Mouse (Mus musculus): ENCODE measurements around the gene Abcc5. TPM values are rescaled to one million over a fixed set of nuclear protein-coding genes. Genes with fewer than 3 reads are reported as not detected.
A peak's percentile ranks its signal among the peaks of the same experiment; 100 is the strongest.

The Abcc5 gene
- 85.0 and 89.5 TPM in 2 replicates for polyA plus RNA-seq (2011; ENCODE audit: insufficient read depth, insufficient read length, low read depth, missing spikeins)

- H3K27ac ChIP-seq (ENCODE audit: insufficient read depth, low read length) = no peak within 1 kb of the TSS
- TF ChIP-seq POLR2A (IDR thresholded peaks at IDR 0.05; ENCODE audit: insufficient read depth, low read length) = no peak
- peak; percentile 76 for TF ChIP-seq CTCF (IDR thresholded peaks at IDR 0.05; ENCODE audit: low read depth, low read length)
Measured at GRCm38 (mm10) chr16:20425855-20426598, at the start of gene Abcc5. Gene Abcc5 (minus strand): TSS chr16:20426394.

GRCm38 (mm10) chr16:20475335-20475734 is 49.1 kb upstream of the Abcc5 start:
- H3K4me3 ChIP-seq (ENCODE audit: low read depth, low read length) = no peak overlapping the region
- peak overlapping the region; percentile 12; the same call in 1 of the 2 replicates for H3K9ac ChIP-seq (ENCODE audit: low read depth, poor library complexity, severe bottlenecking)
- H3K4me1 ChIP-seq (ENCODE audit: control insufficient read depth, insufficient read depth, low read length) = peaks cover 2% of the 10 kb centered on the region
- H3K27me3 ChIP-seq (ENCODE audit: control insufficient read depth, insufficient read depth, low read length, poor library complexity, severe bottlenecking) = no peaks in the 10 kb centered on the region
- no peak for TF ChIP-seq POLR2A (IDR thresholded peaks at IDR 0.05; ENCODE audit: insufficient read depth, low read length)
- no peak for TF ChIP-seq CTCF (IDR thresholded peaks at IDR 0.05; ENCODE audit: low read depth, low read length)
- peak; percentile 90 for TF ChIP-seq EP300 (IDR thresholded peaks at IDR 0.05; ENCODE audit: insufficient read depth, low read depth, low read length)
- 0 out of 2 replicates have a peak, but pooled peaks cover 4% of the 10 kb centered on the region for H3K9me3 ChIP-seq (replicated peaks; ENCODE audit: control insufficient read depth, insufficient read depth, low read length, poor library complexity, severe bottlenecking)
- H3K27ac ChIP-seq (ENCODE audit: insufficient read depth, low read length) = peak overlapping the region; percentile 97
- no peaks in the 10 kb centered on the region for H3K36me3 ChIP-seq (ENCODE audit: control insufficient read depth, insufficient read depth, low read length, poor library complexity, severe bottlenecking)

More at GRCm38 (mm10) chr16:20425855-20426598, at the start of gene Abcc5:
- Histone ChIP-seq H3K4me3 (ENCODE audit: low read depth, low read length) (peak within 1 kb of the TSS; percentile 98), H3K9me3 (replicated peaks; ENCODE audit: control insufficient read depth, insufficient read depth, low read length, poor library complexity, severe bottlenecking) (no peaks in the 10 kb centered on the region), H3K4me1 (ENCODE audit: control insufficient read depth, insufficient read depth, low read length) (no peaks in the 10 kb centered on the region), H3K27me3 (ENCODE audit: control insufficient read depth, insufficient read depth, low read length, poor library complexity, severe bottlenecking) (no peaks in the 10 kb centered on the region), H3K36me3 (ENCODE audit: control insufficient read depth, insufficient read depth, low read length, poor library complexity, severe bottlenecking) (0 out of 2 replicates have a peak, but pooled peaks cover 2% of the 10 kb centered on the region), H3K9ac (ENCODE audit: low read depth, poor library complexity, severe bottlenecking) (peak within 1 kb of the TSS; percentile 36)

GRCm38 (mm10) chr16:20474786-20475185 is 48.6 kb upstream of the Abcc5 start:
- H3K36me3 ChIP-seq (ENCODE audit: control insufficient read depth, insufficient read depth, low read length, poor library complexity, severe bottlenecking) = no peaks in the 10 kb centered on the region
- peak overlapping the region; percentile 12; the same call in 1 of the 2 replicates for H3K9ac ChIP-seq (ENCODE audit: low read depth, poor library complexity, severe bottlenecking)
- H3K27me3 ChIP-seq (ENCODE audit: control insufficient read depth, insufficient read depth, low read length, poor library complexity, severe bottlenecking) = no peaks in the 10 kb centered on the region
- no peak overlapping the region for H3K4me3 ChIP-seq (ENCODE audit: low read depth, low read length)
- no peak for TF ChIP-seq CTCF (IDR thresholded peaks at IDR 0.05; ENCODE audit: low read depth, low read length)
- TF ChIP-seq POLR2A (IDR thresholded peaks at IDR 0.05; ENCODE audit: insufficient read depth, low read length) = no peak
- no peak for TF ChIP-seq EP300 (IDR thresholded peaks at IDR 0.05; ENCODE audit: insufficient read depth, low read depth, low read length)
- H3K4me1 ChIP-seq (ENCODE audit: control insufficient read depth, insufficient read depth, low read length) = peaks cover 2% of the 10 kb centered on the region
- peak overlapping the region; percentile 97 for H3K27ac ChIP-seq (ENCODE audit: insufficient read depth, low read length)
- 0 out of 2 replicates have a peak, but pooled peaks cover 4% of the 10 kb centered on the region for H3K9me3 ChIP-seq (replicated peaks; ENCODE audit: control insufficient read depth, insufficient read depth, low read length, poor library complexity, severe bottlenecking)

GRCm38 (mm10) chr16:20474211-20474610 is 48.0 kb upstream of the Abcc5 start:
- no peaks in the 10 kb centered on the region for H3K27me3 ChIP-seq (ENCODE audit: control insufficient read depth, insufficient read depth, low read length, poor library complexity, severe bottlenecking)
- TF ChIP-seq CTCF (IDR thresholded peaks at IDR 0.05; ENCODE audit: low read depth, low read length) (no peak), POLR2A (IDR thresholded peaks at IDR 0.05; ENCODE audit: insufficient read depth, low read length) (no peak), EP300 (IDR thresholded peaks at IDR 0.05; ENCODE audit: insufficient read depth, low read depth, low read length) (no peak)
- H3K4me1 ChIP-seq (ENCODE audit: control insufficient read depth, insufficient read depth, low read length) = peaks cover 2% of the 10 kb centered on the region
- H3K9ac ChIP-seq (ENCODE audit: low read depth, poor library complexity, severe bottlenecking) = peak overlapping the region; percentile 2; the same call in 1 of the 2 replicates
- peak overlapping the region; percentile 46 for H3K27ac ChIP-seq (ENCODE audit: insufficient read depth, low read length)
- H3K9me3 ChIP-seq (replicated peaks; ENCODE audit: control insufficient read depth, insufficient read depth, low read length, poor library complexity, severe bottlenecking) = 0 out of 2 replicates have a peak, but pooled peaks cover 4% of the 10 kb centered on the region
- no peaks in the 10 kb centered on the region for H3K36me3 ChIP-seq (ENCODE audit: control insufficient read depth, insufficient read depth, low read length, poor library complexity, severe bottlenecking)
- no peak overlapping the region for H3K4me3 ChIP-seq (ENCODE audit: low read depth, low read length)

- H3K9ac ChIP-seq (ENCODE audit: low read depth, poor library complexity, severe bottlenecking) = no peak overlapping the region; the same call in 1 of the 2 replicates
- H3K9me3 ChIP-seq (replicated peaks; ENCODE audit: control insufficient read depth, insufficient read depth, low read length, poor library complexity, severe bottlenecking) = peaks cover 5% of the 10 kb centered on the region; the same call in 1 of the 2 replicates
- no peak overlapping the region for H3K4me3 ChIP-seq (ENCODE audit: low read depth, low read length)
- H3K36me3 ChIP-seq (ENCODE audit: control insufficient read depth, insufficient read depth, low read length, poor library complexity, severe bottlenecking) = no peaks in the 10 kb centered on the region
- peaks cover 2% of the 10 kb centered on the region for H3K4me1 ChIP-seq (ENCODE audit: control insufficient read depth, insufficient read depth, low read length)
- H3K27ac ChIP-seq (ENCODE audit: insufficient read depth, low read length) = peak overlapping the region; percentile 46
- H3K27me3 ChIP-seq (ENCODE audit: control insufficient read depth, insufficient read depth, low read length, poor library complexity, severe bottlenecking) = no peaks in the 10 kb centered on the region
- no peak for TF ChIP-seq EP300 (IDR thresholded peaks at IDR 0.05; ENCODE audit: insufficient read depth, low read depth, low read length)
- no peak for TF ChIP-seq CTCF (IDR thresholded peaks at IDR 0.05; ENCODE audit: low read depth, low read length)
- TF ChIP-seq POLR2A (IDR thresholded peaks at IDR 0.05; ENCODE audit: insufficient read depth, low read length) = no peak
Measured at GRCm38 (mm10) chr16:20473748-20474147, 47.6 kb upstream of the Abcc5 start.

- TF ChIP-seq EP300 (IDR thresholded peaks at IDR 0.05; ENCODE audit: insufficient read depth, low read depth, low read length) (no peak), POLR2A (IDR thresholded peaks at IDR 0.05; ENCODE audit: insufficient read depth, low read length) (no peak), CTCF (IDR thresholded peaks at IDR 0.05; ENCODE audit: low read depth, low read length) (no peak)
- Histone ChIP-seq H3K4me1 (ENCODE audit: control insufficient read depth, insufficient read depth, low read length) (peaks cover 2% of the 10 kb centered on the region), H3K9me3 (replicated peaks; ENCODE audit: control insufficient read depth, insufficient read depth, low read length, poor library complexity, severe bottlenecking) (peaks cover 6% of the 10 kb centered on the region; the same call in 1 of the 2 replicates), H3K4me3 (ENCODE audit: low read depth, low read length) (no peak overlapping the region), H3K36me3 (ENCODE audit: control insufficient read depth, insufficient read depth, low read length, poor library complexity, severe bottlenecking) (no peaks in the 10 kb centered on the region), H3K9ac (ENCODE audit: low read depth, poor library complexity, severe bottlenecking) (no peak overlapping the region), H3K27me3 (ENCODE audit: control insufficient read depth, insufficient read depth, low read length, poor library complexity, severe bottlenecking) (no peaks in the 10 kb centered on the region), H3K27ac (ENCODE audit: insufficient read depth, low read length) (no peak overlapping the region)
Measured at GRCm38 (mm10) chr16:20471686-20472085, 45.5 kb upstream of the Abcc5 start.
